Mouse (Mus musculus): ENCODE results near the gene Atp6v1f. TPM values are rescaled to one million over a fixed set of nuclear protein-coding genes. Genes with fewer than 3 reads are reported as not detected.

Atp6v1f gene
- polyA plus RNA-seq, 1 experiment from 2014 or later, result 300 TPM

DNA sequence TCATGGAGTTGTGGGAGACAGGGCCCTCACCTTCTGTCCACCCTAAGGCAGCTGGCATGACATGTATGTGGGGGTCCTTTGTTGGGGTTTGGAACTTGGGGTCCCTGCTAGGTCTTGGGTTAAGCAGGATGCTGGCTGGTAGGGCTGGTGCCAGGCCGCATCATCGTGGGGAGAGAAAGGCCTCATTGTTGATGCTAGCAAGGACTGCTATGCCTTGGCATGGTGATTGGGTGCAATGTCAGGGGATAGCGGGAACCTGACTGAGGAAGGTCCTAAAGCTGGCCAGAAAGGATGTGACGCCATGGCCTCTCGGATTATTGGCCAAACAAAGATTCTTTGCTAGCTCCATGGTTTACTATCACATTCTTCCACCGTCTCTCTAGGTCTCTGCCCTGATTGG is 27.7 kb upstream of the Atp6v1f start:
- H3K27me3 ChIP-seq (replicated peaks; ENCODE audit: control insufficient read depth, insufficient read depth, low read length), result no peaks in the 10 kb centered on the region
- H3K27ac ChIP-seq (ENCODE audit: low read depth), result no peak overlapping the region
- H3K4me1 ChIP-seq (replicated peaks; ENCODE audit: control insufficient read depth, insufficient read depth, low read length), result peaks cover 15% of the 10 kb centered on the region
- peaks cover 54% of the 10 kb centered on the region for H3K36me3 ChIP-seq (ENCODE audit: control insufficient read depth, insufficient read depth, low read length)
- ATAC-seq (replicated peaks; ENCODE audit: low FRiP score, low TSS enrichment, low read depth), result no peak
- WGBS, result 86% methylated on average over 6 of the region's 6 CpGs
- H3K4me2 ChIP-seq (ENCODE audit: low read length), result no peak overlapping the region
- no peak overlapping the region for H3K4me3 ChIP-seq (ENCODE audit: low read depth, low read length)
- H3K9me3 ChIP-seq (ENCODE audit: control insufficient read depth, low read length), result no peaks in the 10 kb centered on the region
- no peak for DNase-seq (ENCODE audit: low spot score)
- no peak overlapping the region for H3K9ac ChIP-seq (ENCODE audit: low read length)

DNA sequence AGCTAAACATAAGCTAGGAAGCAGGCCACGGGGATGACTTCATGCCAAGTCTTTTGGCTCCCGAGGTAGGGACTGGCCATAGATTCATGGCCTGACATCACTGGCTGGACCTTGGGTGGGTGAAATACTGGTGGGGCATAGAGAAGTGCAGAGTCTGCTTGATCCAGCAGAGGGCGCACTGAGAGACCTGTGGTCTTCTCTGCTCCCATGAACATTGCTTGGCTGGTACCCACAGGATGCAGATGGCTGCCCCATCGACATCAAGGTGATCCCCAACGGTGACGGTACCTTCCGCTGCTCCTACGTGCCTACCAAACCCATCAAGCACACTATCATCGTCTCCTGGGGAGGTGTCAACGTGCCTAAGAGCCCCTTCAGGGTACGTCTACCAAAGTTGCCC is 22.7 kb upstream of the Atp6v1f start:
- Histone ChIP-seq H3K4me2 (ENCODE audit: low read length) (no peak overlapping the region), H3K27ac (ENCODE audit: low read depth) (no peak overlapping the region), H3K36me3 (ENCODE audit: control insufficient read depth, insufficient read depth, low read length) (peaks cover 86% of the 10 kb centered on the region), H3K9me3 (ENCODE audit: control insufficient read depth, low read length) (no peaks in the 10 kb centered on the region), H3K9ac (ENCODE audit: low read length) (no peak overlapping the region), H3K4me3 (ENCODE audit: low read depth, low read length) (no peak overlapping the region), H3K4me1 (replicated peaks; ENCODE audit: control insufficient read depth, insufficient read depth, low read length) (no peaks in the 10 kb centered on the region), H3K27me3 (replicated peaks; ENCODE audit: control insufficient read depth, insufficient read depth, low read length) (no peaks in the 10 kb centered on the region)
- WGBS, result 75% methylated on average over 11 of the region's 11 CpGs
- DNase-seq (ENCODE audit: low spot score) (peak; percentile 68), ATAC-seq (replicated peaks; ENCODE audit: low FRiP score, low TSS enrichment, low read depth) (0 out of 2 replicates have a peak, but pooled peaks have one; percentile 20)

- Histone ChIP-seq H3K27me3 (replicated peaks; ENCODE audit: control insufficient read depth, insufficient read depth, low read length) (no peaks in the 10 kb centered on the region), H3K4me2 (ENCODE audit: low read length) (no peak overlapping the region), H3K4me1 (replicated peaks; ENCODE audit: control insufficient read depth, insufficient read depth, low read length) (no peaks in the 10 kb centered on the region), H3K9ac (ENCODE audit: low read length) (no peak overlapping the region), H3K36me3 (ENCODE audit: control insufficient read depth, insufficient read depth, low read length) (peaks cover 89% of the 10 kb centered on the region), H3K9me3 (ENCODE audit: control insufficient read depth, low read length) (no peaks in the 10 kb centered on the region), H3K27ac (ENCODE audit: low read depth) (no peak overlapping the region), H3K4me3 (ENCODE audit: low read depth, low read length) (no peak overlapping the region)
- WGBS, result 93% methylated on average over 7 of the region's 7 CpGs
- ATAC-seq (replicated peaks; ENCODE audit: low FRiP score, low TSS enrichment, low read depth), result no peak
- DNase-seq (ENCODE audit: low spot score), result no peak
Measured at GRCm38 (mm10) chr6:29445354-29445753, 22.2 kb upstream of the Atp6v1f start.

DNA sequence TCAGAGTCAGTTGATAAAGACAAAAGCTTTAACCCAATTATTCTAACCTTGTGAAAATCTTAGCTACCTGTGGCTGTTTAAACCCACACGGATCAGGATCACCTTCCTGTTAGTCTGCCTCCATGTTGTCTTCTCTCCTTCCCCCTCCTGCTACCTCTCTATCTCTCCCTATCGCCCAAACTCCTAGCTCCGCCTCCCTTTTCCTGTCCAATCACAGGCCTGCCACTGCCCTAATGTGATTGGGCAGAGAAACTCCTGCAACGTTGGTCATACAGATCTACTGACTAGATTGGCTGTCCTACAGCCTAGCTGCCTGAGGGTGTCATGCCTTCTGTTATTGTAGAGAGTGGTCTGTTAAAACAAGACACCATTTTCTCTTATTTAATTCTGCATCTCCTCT is 17.7 kb upstream of the Atp6v1f start:
- no peak for DNase-seq (ENCODE audit: low spot score)
- Histone ChIP-seq H3K4me2 (ENCODE audit: low read length) (no peak overlapping the region), H3K9ac (ENCODE audit: low read length) (no peak overlapping the region), H3K9me3 (ENCODE audit: control insufficient read depth, low read length) (no peaks in the 10 kb centered on the region), H3K27ac (ENCODE audit: low read depth) (no peak overlapping the region), H3K27me3 (replicated peaks; ENCODE audit: control insufficient read depth, insufficient read depth, low read length) (no peaks in the 10 kb centered on the region), H3K36me3 (ENCODE audit: control insufficient read depth, insufficient read depth, low read length) (peaks cover 91% of the 10 kb centered on the region), H3K4me3 (ENCODE audit: low read depth, low read length) (no peak overlapping the region), H3K4me1 (replicated peaks; ENCODE audit: control insufficient read depth, insufficient read depth, low read length) (no peaks in the 10 kb centered on the region)
- 28% methylated on average over 4 of the region's 4 CpGs for WGBS
- no peak for ATAC-seq (replicated peaks; ENCODE audit: low FRiP score, low TSS enrichment, low read depth)

GRCm38 (mm10) chr6:29450667-29451066 is 16.9 kb upstream of the Atp6v1f start:
- DNase-seq (ENCODE audit: low spot score) (no peak), ATAC-seq (replicated peaks; ENCODE audit: low FRiP score, low TSS enrichment, low read depth) (no peak)
- WGBS, result 96% methylated on average over 6 of the region's 6 CpGs
- Histone ChIP-seq H3K4me2 (ENCODE audit: low read length) (no peak overlapping the region), H3K27ac (ENCODE audit: low read depth) (no peak overlapping the region), H3K9ac (ENCODE audit: low read length) (no peak overlapping the region), H3K27me3 (replicated peaks; ENCODE audit: control insufficient read depth, insufficient read depth, low read length) (no peaks in the 10 kb centered on the region), H3K36me3 (ENCODE audit: control insufficient read depth, insufficient read depth, low read length) (peaks cover 91% of the 10 kb centered on the region), H3K9me3 (ENCODE audit: control insufficient read depth, low read length) (no peaks in the 10 kb centered on the region), H3K4me1 (replicated peaks; ENCODE audit: control insufficient read depth, insufficient read depth, low read length) (no peaks in the 10 kb centered on the region), H3K4me3 (ENCODE audit: low read depth, low read length) (no peak overlapping the region)

DNA sequence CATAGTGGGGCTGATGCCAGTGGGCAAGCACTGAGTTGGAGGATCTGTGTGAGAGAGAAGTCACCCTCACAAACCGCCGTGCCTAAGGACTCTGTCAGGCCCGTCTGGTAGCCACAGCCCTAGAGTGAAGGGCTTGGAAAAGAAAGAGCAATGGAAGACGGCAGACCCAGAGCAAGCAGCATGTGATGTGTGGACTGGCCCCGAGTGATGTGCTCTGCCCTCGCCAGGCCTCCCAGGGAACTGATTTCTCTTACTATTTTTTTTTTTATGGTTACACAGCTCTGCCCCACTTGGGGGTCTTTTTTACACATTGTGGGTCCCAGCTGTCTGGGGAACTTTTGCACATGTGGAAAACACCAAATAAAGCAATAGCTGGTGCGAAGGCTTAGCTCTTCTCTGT is 6.0 kb upstream of the Atp6v1f start:
- Histone ChIP-seq H3K36me3 (ENCODE audit: control insufficient read depth, insufficient read depth, low read length) (peaks cover 45% of the 10 kb centered on the region), H3K27ac (ENCODE audit: low read depth) (no peak overlapping the region), H3K27me3 (replicated peaks; ENCODE audit: control insufficient read depth, insufficient read depth, low read length) (no peaks in the 10 kb centered on the region), H3K4me1 (replicated peaks; ENCODE audit: control insufficient read depth, insufficient read depth, low read length) (no peaks in the 10 kb centered on the region), H3K4me2 (ENCODE audit: low read length) (no peak overlapping the region), H3K9me3 (ENCODE audit: control insufficient read depth, low read length) (no peaks in the 10 kb centered on the region), H3K4me3 (ENCODE audit: low read depth, low read length) (no peak overlapping the region), H3K9ac (ENCODE audit: low read length) (no peak overlapping the region)
- no peak for ATAC-seq (replicated peaks; ENCODE audit: low FRiP score, low TSS enrichment, low read depth)
- no peak for DNase-seq (ENCODE audit: low spot score)
- WGBS, result 59% methylated on average over 7 of the region's 7 CpGs

- H3K4me2 ChIP-seq (ENCODE audit: low read length), result no peak overlapping the region
- no peak overlapping the region for H3K4me3 ChIP-seq (ENCODE audit: low read depth, low read length)
- ATAC-seq (replicated peaks; ENCODE audit: low FRiP score, low TSS enrichment, low read depth), result no peak
- DNase-seq (ENCODE audit: low spot score), result no peak
- peaks cover 1% of the 10 kb centered on the region; the same call in 1 of the 2 replicates for H3K4me1 ChIP-seq (replicated peaks; ENCODE audit: control insufficient read depth, insufficient read depth, low read length)
- H3K9ac ChIP-seq (ENCODE audit: low read length), result no peak overlapping the region
- H3K27me3 ChIP-seq (replicated peaks; ENCODE audit: control insufficient read depth, insufficient read depth, low read length), result no peaks in the 10 kb centered on the region
- peaks cover 26% of the 10 kb centered on the region for H3K36me3 ChIP-seq (ENCODE audit: control insufficient read depth, insufficient read depth, low read length)
- no peaks in the 10 kb centered on the region for H3K9me3 ChIP-seq (ENCODE audit: control insufficient read depth, low read length)
- H3K27ac ChIP-seq (ENCODE audit: low read depth), result no peak overlapping the region
- WGBS, result 70% methylated on average over 3 of the region's 3 CpGs
Measured at GRCm38 (mm10) chr6:29463388-29463787, 4.1 kb upstream of the Atp6v1f start.

GRCm38 (mm10) chr6:29468851-29469250 is 1.3 kb downstream of the Atp6v1f start:
- no peaks in the 10 kb centered on the region for H3K9me3 ChIP-seq (ENCODE audit: control insufficient read depth, low read length)
- DNase-seq (ENCODE audit: low spot score), result no peak
- no peak for ATAC-seq (replicated peaks; ENCODE audit: low FRiP score, low TSS enrichment, low read depth)
- peaks cover 12% of the 10 kb centered on the region for H3K36me3 ChIP-seq (ENCODE audit: control insufficient read depth, insufficient read depth, low read length)
- no peak overlapping the region for H3K9ac ChIP-seq (ENCODE audit: low read length)
- H3K27me3 ChIP-seq (replicated peaks; ENCODE audit: control insufficient read depth, insufficient read depth, low read length), result no peaks in the 10 kb centered on the region
- H3K4me3 ChIP-seq (ENCODE audit: low read depth, low read length), result peak overlapping the region; percentile 57
- H3K4me2 ChIP-seq (ENCODE audit: low read length), result peak overlapping the region; percentile 69
- 83% methylated on average over 3 of the region's 3 CpGs for WGBS
- H3K27ac ChIP-seq (ENCODE audit: low read depth), result no peak overlapping the region
- peaks cover 9% of the 10 kb centered on the region; the same call in 1 of the 2 replicates for H3K4me1 ChIP-seq (replicated peaks; ENCODE audit: control insufficient read depth, insufficient read depth, low read length)

- ATAC-seq (replicated peaks; ENCODE audit: low FRiP score, low TSS enrichment, low read depth) (no peak), DNase-seq (ENCODE audit: low spot score) (no peak)
- H3K4me3 ChIP-seq (ENCODE audit: low read depth, low read length), result no peak within 1 kb of the TSS
- peaks cover 12% of the 10 kb centered on the region for H3K36me3 ChIP-seq (ENCODE audit: control insufficient read depth, insufficient read depth, low read length)
- H3K27me3 ChIP-seq (replicated peaks; ENCODE audit: control insufficient read depth, insufficient read depth, low read length), result no peaks in the 10 kb centered on the region
- 90% methylated on average over 4 of the region's 4 CpGs for WGBS
- no peak within 1 kb of the TSS for H3K4me2 ChIP-seq (ENCODE audit: low read length)
- peaks cover 9% of the 10 kb centered on the region; the same call in 1 of the 2 replicates for H3K4me1 ChIP-seq (replicated peaks; ENCODE audit: control insufficient read depth, insufficient read depth, low read length)
- H3K27ac ChIP-seq (ENCODE audit: low read depth), result no peak within 1 kb of the TSS
- H3K9me3 ChIP-seq (ENCODE audit: control insufficient read depth, low read length), result no peaks in the 10 kb centered on the region
- no peak within 1 kb of the TSS for H3K9ac ChIP-seq (ENCODE audit: low read length)
Measured at GRCm38 (mm10) chr6:29471137-29471536, 3.6 kb downstream of the Atp6v1f start, which contains the start of gene Atp6v1fnb. Gene Atp6v1fnb, plus strand, starts transcription at chr6:29471437.
